Mouse (Mus musculus): ENCODE results near the gene Fbxo11. TPM values are rescaled to one million over a fixed set of nuclear protein-coding genes. Genes with fewer than 3 reads are reported as not detected.
"Not testable (repeated sequence)": the region's sequence is repeated elsewhere in the genome, so short reads cannot be mapped to it uniquely, and the experiment has no call there.

Gene Fbxo11
- polyA plus RNA-seq, 1 experiment from 2014 or later: 15.3 TPM

DNA sequence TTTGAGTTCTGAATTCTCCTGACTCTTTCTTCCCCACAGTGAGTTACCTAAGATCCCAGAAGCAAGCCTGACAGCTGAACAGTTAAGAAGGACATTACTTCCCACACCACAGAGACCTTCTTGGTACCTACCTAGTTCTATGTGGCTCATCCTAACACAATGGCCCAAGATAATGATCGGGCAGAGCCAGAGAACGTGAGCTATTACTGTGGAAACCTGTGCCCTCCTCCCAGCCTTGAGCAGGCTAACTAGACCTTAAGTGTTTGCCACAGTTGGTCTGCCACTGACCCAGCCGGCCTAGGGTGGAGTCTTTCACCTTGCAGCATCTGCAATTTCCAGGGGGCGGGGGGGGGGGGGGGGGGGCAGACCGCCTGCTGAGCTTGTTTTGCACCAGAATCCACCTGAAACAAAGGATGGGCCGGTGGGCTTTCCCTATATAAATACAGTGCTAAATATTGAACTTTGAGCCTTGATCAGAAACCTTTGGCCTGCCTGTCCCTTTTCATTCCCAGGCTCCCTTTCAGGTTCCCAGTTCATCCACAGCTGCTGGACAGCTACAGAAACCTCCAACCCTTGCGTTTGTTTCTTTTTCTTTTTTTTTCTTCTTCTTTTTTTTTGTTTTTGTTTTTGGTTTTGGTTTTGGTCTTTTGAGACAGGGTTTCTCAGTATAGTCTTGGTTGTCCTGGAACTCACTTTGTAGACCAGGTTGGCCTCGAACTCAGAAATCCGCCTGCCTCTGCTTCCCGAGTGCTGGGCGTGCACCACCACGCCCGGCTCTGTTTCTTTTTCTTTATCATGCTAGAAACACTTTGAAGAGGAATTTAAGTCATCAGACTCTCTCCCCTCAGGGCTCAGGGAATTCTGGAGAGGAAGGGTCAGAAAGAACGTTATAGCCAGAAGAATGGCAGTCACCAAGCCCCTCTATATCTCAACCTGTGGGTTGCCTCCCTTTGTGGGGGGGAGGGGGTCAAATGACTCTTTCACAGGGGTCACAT lies 101.7 kb downstream of the Fbxo11 start:
- no peak overlapping the region for H3K4me3 ChIP-seq
- H3K9me3 ChIP-seq: 0 out of 2 replicates have a peak, but pooled peaks cover 5% of the 10 kb centered on the region
- no peak for DNase-seq (ENCODE audit: extremely low spot score, low spot score)
- 93% methylated on average over 13 of the region's 14 CpGs for WGBS
- no peak overlapping the region for H3K27ac ChIP-seq
- H3K4me1 ChIP-seq: no peaks in the 10 kb centered on the region
- H3K36me3 ChIP-seq (replicated peaks): no peaks in the 10 kb centered on the region
- no peaks in the 10 kb centered on the region for H3K27me3 ChIP-seq (ENCODE audit: poor library complexity, severe bottlenecking)

DNA sequence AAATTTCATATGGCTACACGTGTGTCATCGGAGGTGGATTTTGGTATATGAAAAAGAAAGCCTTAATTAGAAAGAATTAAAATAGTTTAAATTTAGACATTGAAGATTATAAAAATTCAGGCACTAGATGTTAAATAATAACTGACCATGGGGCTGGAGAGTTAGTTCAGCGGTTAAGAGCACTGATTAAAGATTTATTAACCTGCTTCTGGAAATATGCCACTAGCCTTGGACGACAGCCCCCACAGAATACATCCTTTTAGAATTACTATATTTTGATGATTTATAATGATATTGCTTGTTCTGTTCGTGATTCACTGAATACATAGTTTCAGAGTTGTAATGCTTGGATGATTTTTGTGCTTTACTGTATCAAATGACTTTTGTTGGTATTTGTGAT lies 105.2 kb downstream of the Fbxo11 start:
- not testable (repeated sequence) for H3K4me3 ChIP-seq; H3K27ac ChIP-seq; H3K4me1 ChIP-seq; H3K27me3 ChIP-seq (ENCODE audit: poor library complexity, severe bottlenecking); DNase-seq (ENCODE audit: extremely low spot score, low spot score); H3K36me3 ChIP-seq (replicated peaks); H3K9me3 ChIP-seq
- WGBS: 93% methylated on average over 5 of the region's 5 CpGs

DNA sequence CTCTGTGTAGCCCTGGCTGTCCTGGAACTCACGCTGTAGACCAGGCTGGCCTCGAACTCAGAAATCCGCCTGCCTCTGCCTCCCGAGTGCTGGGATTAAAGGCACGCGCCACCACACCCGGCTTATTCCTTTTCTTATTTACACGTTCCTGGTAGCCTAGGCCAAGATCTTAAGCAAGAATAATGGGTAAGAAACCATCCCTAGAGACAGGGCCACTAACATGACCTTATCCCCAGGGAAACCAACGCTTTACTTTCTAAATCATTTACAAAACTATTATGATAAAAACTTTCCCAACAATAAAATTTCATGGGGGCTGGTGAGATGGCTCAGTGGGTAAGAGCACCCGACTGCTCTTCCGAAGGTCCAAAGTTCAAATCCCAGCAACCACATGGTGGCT lies 105.7 kb downstream of the Fbxo11 start:
- not testable (repeated sequence) for H3K4me3 ChIP-seq; DNase-seq (ENCODE audit: extremely low spot score, low spot score); H3K4me1 ChIP-seq; H3K27ac ChIP-seq; H3K36me3 ChIP-seq (replicated peaks); H3K9me3 ChIP-seq; H3K27me3 ChIP-seq (ENCODE audit: poor library complexity, severe bottlenecking)
- 94% methylated on average over 11 of the region's 11 CpGs for WGBS

DNA sequence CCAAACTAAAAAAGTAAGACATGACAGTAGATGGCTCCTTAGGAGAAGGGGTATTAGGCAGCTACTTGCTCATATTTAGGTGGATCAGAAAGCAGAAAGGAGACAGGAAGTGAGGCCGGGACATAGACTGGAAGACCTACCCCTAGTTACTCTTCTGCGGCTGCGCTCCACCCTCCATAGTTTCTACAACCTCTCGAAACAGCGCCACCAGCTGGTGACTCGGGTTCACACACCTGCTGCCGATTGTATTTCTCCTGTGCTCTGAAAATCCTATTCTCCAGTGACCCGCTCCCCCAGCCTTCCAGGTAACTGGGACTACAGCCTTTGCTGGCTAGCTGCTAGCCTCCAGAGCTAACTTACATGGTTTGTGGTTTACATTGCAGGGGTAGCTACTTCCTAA lies 106.8 kb downstream of the Fbxo11 start:
- no peaks in the 10 kb centered on the region for H3K4me1 ChIP-seq
- H3K9me3 ChIP-seq: 0 out of 2 replicates have a peak, but pooled peaks cover 5% of the 10 kb centered on the region
- 64% methylated on average over 8 of the region's 8 CpGs for WGBS
- H3K4me3 ChIP-seq: no peak overlapping the region
- no peak overlapping the region for H3K27ac ChIP-seq
- DNase-seq (ENCODE audit: extremely low spot score, low spot score): no peak
- H3K27me3 ChIP-seq (ENCODE audit: poor library complexity, severe bottlenecking): no peaks in the 10 kb centered on the region
- no peaks in the 10 kb centered on the region for H3K36me3 ChIP-seq (replicated peaks)

DNA sequence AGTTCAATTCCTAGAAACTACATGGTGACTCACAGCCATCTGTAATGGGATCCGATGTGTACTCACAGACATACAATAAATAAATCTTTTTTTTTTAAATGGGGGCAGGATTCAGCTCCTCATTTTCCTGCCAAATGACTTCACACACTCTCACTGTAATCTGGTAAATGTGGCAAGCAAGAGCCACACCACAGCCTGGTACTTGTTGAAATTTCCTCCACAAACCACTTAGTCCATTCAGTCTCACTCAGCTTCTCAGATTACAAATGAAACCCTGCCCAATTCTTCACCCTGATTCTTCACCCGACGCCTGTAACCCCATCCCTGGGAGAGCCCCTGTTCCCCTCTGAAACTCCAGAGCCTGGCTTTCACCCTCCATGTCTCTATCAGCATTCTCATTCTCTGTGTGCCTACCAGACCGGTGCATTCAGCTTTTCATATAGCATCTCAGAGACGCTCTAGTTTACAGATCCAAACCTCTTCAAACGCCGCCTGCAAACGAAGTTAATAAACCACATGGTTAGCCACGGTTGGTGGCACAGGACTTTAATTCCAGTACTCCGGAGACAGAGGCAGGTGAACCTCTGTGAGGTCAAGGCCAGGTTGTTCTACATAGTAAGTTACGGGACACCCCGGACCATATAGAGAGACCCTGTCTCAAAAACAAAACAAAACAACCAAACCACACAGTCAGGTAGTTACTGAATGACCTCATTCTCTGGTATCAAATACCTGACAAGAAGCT lies 107.8 kb downstream of the Fbxo11 start:
- no peaks in the 10 kb centered on the region for H3K36me3 ChIP-seq (replicated peaks)
- H3K27me3 ChIP-seq (ENCODE audit: poor library complexity, severe bottlenecking): no peaks in the 10 kb centered on the region
- H3K4me3 ChIP-seq: no peak overlapping the region
- H3K27ac ChIP-seq: no peak overlapping the region
- 0 out of 2 replicates have a peak, but pooled peaks cover 5% of the 10 kb centered on the region for H3K9me3 ChIP-seq
- no peak for DNase-seq (ENCODE audit: extremely low spot score, low spot score)
- H3K4me1 ChIP-seq: no peaks in the 10 kb centered on the region
- 83% methylated on average over 12 of the region's 12 CpGs for WGBS

DNA sequence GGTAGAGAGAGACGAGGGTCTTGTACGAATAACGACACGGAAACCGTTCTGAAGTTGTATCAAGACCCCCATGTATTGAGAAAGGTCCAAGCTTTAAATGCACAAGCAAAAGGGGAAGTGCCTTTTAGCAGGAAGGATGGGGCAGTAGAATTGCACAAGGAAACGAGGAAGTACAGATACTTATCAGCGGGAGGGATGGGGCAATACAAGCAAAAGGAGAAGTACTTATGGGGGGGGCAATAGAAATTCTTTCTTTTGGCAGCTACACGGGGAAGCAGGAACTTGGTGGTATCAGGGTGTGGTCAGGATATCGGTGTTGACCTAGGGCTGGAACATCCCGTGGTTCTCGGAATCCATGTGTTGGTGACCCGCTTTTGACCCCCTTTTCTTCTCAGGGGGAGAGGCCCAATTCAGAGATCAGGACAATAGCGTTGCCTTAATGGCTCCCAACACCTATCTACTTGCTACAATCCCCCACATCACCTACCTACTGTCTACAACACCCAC lies 110.4 kb downstream of the Fbxo11 start:
- 93% methylated on average over 13 of the region's 13 CpGs for WGBS
- not testable (repeated sequence) for DNase-seq (ENCODE audit: extremely low spot score, low spot score); H3K36me3 ChIP-seq (replicated peaks); H3K27ac ChIP-seq; H3K27me3 ChIP-seq (ENCODE audit: poor library complexity, severe bottlenecking); H3K4me3 ChIP-seq; H3K4me1 ChIP-seq; H3K9me3 ChIP-seq

DNA sequence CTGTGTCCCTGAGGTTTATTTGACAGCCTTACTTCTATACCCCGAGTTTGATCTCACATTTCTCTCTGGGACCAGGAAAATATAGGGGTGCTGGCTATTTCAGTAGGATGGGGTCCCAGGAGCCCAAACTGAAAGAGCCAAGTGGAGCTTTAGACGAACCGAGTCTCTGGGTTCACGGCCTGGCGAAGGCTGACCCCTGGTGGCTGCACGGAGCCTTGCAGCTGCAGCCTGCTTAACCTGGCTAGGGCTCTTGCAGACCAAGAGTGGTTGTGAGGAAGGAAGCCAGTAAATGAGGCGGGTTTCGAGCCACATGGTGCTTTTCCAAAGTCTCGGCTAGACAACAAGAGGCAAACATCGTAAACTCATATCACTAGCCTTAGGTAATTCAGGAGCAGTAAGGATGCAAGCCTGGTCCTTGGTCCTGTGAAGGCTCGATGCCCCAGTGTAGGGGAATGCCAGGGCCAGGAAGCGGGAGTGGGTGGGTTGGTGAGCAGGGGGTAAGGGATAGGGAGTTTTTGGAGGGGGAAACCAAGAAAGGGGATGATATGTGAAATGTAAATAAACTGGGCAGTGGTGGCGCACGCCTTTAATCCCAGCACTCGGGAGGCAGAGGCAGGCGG lies 116.0 kb downstream of the Fbxo11 start:
- no peaks in the 10 kb centered on the region for H3K4me1 ChIP-seq
- no peak overlapping the region for H3K4me3 ChIP-seq
- DNase-seq (ENCODE audit: extremely low spot score, low spot score): peak; percentile 75
- H3K27me3 ChIP-seq (ENCODE audit: poor library complexity, severe bottlenecking): no peaks in the 10 kb centered on the region
- 50% methylated on average over 16 of the region's 16 CpGs for WGBS
- H3K36me3 ChIP-seq (replicated peaks): no peaks in the 10 kb centered on the region
- H3K9me3 ChIP-seq: no peaks in the 10 kb centered on the region
- H3K27ac ChIP-seq: no peak overlapping the region

Other genes starting within 250 kb of the Fbxo11 start
- not detected in 2 replicates for gene Rpl36-ps4, start 144.3 kb downstream of the Fbxo11 start, polyA plus RNA-seq (2016; fragmentation: Nextera tagmentation; extraction: Ambion mirVana)
- gene Msh6, start 90.2 kb downstream of the Fbxo11 start, polyA plus RNA-seq (2016; fragmentation: Nextera tagmentation; extraction: Ambion mirVana): 111 and 115 TPM in 2 replicates

Measured in forebrain, embryonic 10.5 days (tissue).